Mouse (Mus musculus): ENCODE measurements at regions not wholly inside any gene's neighbourhood (a gene's known extent, or its start where the extent isn't known, plus 50 kb on each side); places are given as distances from the start of the nearest gene placed in this dataset.

DNA sequence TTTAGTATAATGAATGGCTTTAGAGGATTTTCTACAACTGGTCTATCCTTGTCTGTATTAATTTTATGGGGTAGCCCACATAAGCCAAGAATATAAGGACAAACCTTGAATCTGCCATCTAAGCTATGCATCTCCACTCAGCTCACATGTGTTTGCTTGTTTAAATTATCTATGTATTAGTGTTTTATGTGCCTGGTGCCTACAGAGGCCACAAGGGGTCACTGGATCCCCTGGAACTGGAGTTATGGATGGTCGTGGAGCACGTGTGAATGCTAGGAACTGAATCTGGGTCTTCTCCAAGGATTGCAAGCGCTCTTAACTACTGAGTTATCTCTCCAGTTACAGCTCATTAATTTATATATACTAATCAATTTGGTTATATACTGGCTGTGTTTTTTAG, 51.1 kb upstream of the Rapgef5 start:
- in situ Hi-C loops (cut with MboI; ENCODE audit: unreplicated experiment in 2 of 2), result no loop called here

DNA sequence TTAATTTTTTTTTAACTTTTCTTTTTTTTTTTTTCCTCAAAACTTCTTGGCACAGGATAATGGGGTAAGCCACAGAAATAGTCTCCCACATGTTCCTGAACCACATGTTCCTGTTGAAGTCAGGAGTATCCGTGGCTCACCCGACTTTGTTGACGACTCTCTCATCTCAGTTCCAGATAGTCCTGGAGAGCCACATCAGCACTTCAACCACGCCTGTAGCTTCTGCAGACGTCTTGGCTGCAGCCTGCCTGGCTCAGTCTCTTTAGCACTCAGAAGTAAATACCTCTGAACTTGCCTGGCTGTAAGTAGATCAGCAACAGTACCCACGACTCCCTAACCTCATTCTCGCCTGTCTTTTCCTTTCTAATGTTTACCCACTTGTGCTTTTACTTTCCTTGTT, 50.3 kb upstream of the Rapgef5 start:
- in situ Hi-C loops (cut with MboI; ENCODE audit: unreplicated experiment in 2 of 2), result no loop called here

All from v-Abl transformed pro-B cells (cell line).